Mouse (Mus musculus): ENCODE data around the gene Tdp1.

GRCm38 (mm10) chr12:99864613-99865012, 19.7 kb upstream of the Tdp1 start:
- TF ChIP-seq CTCF (IDR thresholded peaks at IDR 0.05), result no peak
- TF ChIP-seq POLR2A (IDR thresholded peaks at IDR 0.05; ENCODE audit: insufficient read depth, low read depth, low read length), result no peak
- no peak for TF ChIP-seq EP300 (IDR thresholded peaks at IDR 0.05; ENCODE audit: insufficient read depth, low read depth, low read length)
